20 mouse cellular contexts compared by ENCODE assay signal in genomic region chr4:103841126-103841525, GRCm38 (mm10).
DNase-seq lines count a peak whose midpoint lies in the region; ATAC-seq and TF ChIP-seq lines count a peak whose summit lies in the region.
"Had no signal": no experiment of that assay in that cellular context is flagged by ENCODE, and none has a peak within 500 bp of the region (broad histone marks: within the 10 kb centered on the region; RNA-seq: fewer than 3 reads in every experiment).

No protein-coding gene starts in this region.

- no peak overlapping the region for H3K4me2 ChIP-seq in liver, embryonic 11.5 days
- H3K4me2 ChIP-seq: forebrain, embryonic 13.5 days; heart, embryonic 12.5 days; hindbrain, embryonic 12.5 days had no signal

- H3K4me1 ChIP-seq in liver, adult 2 months (ENCODE audit: control insufficient read depth, insufficient read depth, low read length), result no peaks in the 10 kb centered on the region
- no peaks in the 10 kb centered on the region for H3K4me1 ChIP-seq in liver, embryonic 11.5 days (replicated peaks; ENCODE audit: control insufficient read depth, insufficient read depth, low read length)
- H3K4me1 ChIP-seq: heart, embryonic 12.5 days had no signal

- no peaks in the 10 kb centered on the region for H3K9me3 ChIP-seq in liver, embryonic 11.5 days (ENCODE audit: control insufficient read depth, low read length)
- H3K9me3 ChIP-seq: embryonic facial prominence, embryonic 10.5 days; forebrain, embryonic 13.5 days; heart, embryonic 12.5 days; hindbrain, embryonic 12.5 days had no signal

- no peak for ATAC-seq in liver, embryonic 11.5 days (replicated peaks; ENCODE audit: low FRiP score)
- ATAC-seq: forebrain, embryonic 13.5 days; forebrain, postnatal 0 days; hindbrain, embryonic 16.5 days; Patski had no signal

- no peaks in the 10 kb centered on the region for H3K27me3 ChIP-seq in liver, adult 2 months (ENCODE audit: control insufficient read depth, insufficient read depth, low read length)
- no peaks in the 10 kb centered on the region for H3K27me3 ChIP-seq in liver, embryonic 11.5 days (replicated peaks; ENCODE audit: control insufficient read depth, insufficient read depth, low read length)
- H3K27me3 ChIP-seq: CH12.LX; forebrain, embryonic 13.5 days; heart, embryonic 12.5 days; hindbrain, embryonic 12.5 days; Patski had no signal

- WGBS in liver, adult 2 months, result 24% methylated on average over 7 of the region's 7 CpGs
- WGBS in liver, embryonic 11.5 days, result 59% methylated on average over 7 of the region's 7 CpGs

- no peak for TF ChIP-seq CTCF in liver, adult 2 months (IDR thresholded peaks at IDR 0.05; ENCODE audit: low read depth, low read length)

- no peaks in the 10 kb centered on the region for H3K36me3 ChIP-seq in liver, adult 2 months (ENCODE audit: control insufficient read depth, insufficient read depth, low read length)
- H3K36me3 ChIP-seq in liver, embryonic 11.5 days (ENCODE audit: control insufficient read depth, insufficient read depth, low read length), result no peaks in the 10 kb centered on the region
- H3K36me3 ChIP-seq: embryonic facial prominence, embryonic 10.5 days; heart, embryonic 12.5 days; hindbrain, embryonic 12.5 days had no signal

- no peak for TF ChIP-seq POLR2A in liver, adult 2 months (IDR thresholded peaks at IDR 0.05; ENCODE audit: extremely low read depth, insufficient read depth, low read length)

- H3K9ac ChIP-seq in liver, adult 2 months (ENCODE audit: low read depth, low read length), result no peak overlapping the region
- H3K9ac ChIP-seq in liver, embryonic 11.5 days (ENCODE audit: low read depth, low read length), result no peak overlapping the region
- H3K9ac ChIP-seq: forebrain, embryonic 13.5 days; forebrain, postnatal 0 days; heart, embryonic 12.5 days; hindbrain, embryonic 12.5 days had no signal

- H3K79me2 ChIP-seq in liver, adult 2 months (ENCODE audit: control insufficient read depth, insufficient read depth, low read length), result no peaks in the 10 kb centered on the region

- intact Hi-C loops in heart, postnatal 36 days (cut with DNase I), result no loop called here

- peak; percentile 61 for DNase-seq in heart, adult 11 months
- no peak for DNase-seq in heart, postnatal 36 days
- peak; percentile 26 for DNase-seq in kidney, adult 9 months
- DNase-seq in kidney, adult 18-20 months, result no peak
- peak; percentile 56 for DNase-seq in liver, adult 2 months (ENCODE audit: extremely low read depth, low read depth, low spot score)
- no peak for DNase-seq in liver, embryonic 11.5 days (ENCODE audit: low spot score)
- DNase-seq in right cerebral cortex, postnatal 4 days, result peak; percentile 26
- DNase-seq in right cerebral cortex, adult 18-20 months, result no peak
- DNase-seq: adrenal gland, adult 2 months; adrenal gland, postnatal 25 days; cerebellum, adult 2 months; forebrain, postnatal 0 days; gastrocnemius, postnatal 14 days had no signal

- H3K4me3 ChIP-seq in liver, adult 2 months (ENCODE audit: insufficient read depth, low read depth, low read length), result no peak overlapping the region
- H3K4me3 ChIP-seq in liver, embryonic 11.5 days (ENCODE audit: low read depth, low read length), result no peak overlapping the region
- H3K4me3 ChIP-seq: embryonic facial prominence, embryonic 10.5 days; forebrain, embryonic 13.5 days; heart, embryonic 12.5 days; hindbrain, embryonic 12.5 days had no signal

- no peak overlapping the region for H3K27ac ChIP-seq in liver, adult 2 months (replicated peaks; ENCODE audit: insufficient read depth, low read depth, low read length)
- H3K27ac ChIP-seq in liver, embryonic 11.5 days (ENCODE audit: low read depth, low read length), result no peak overlapping the region
- H3K27ac ChIP-seq: embryonic facial prominence, embryonic 10.5 days; forebrain, embryonic 13.5 days; hindbrain, embryonic 12.5 days had no signal

Comparison
In these comparisons a context has a peak if more than half of its experiments do, and no peak if none do; other contexts are left out.
1. DNase-seq: peak in heart, adult 11 months (single experiment), kidney, adult 9 months (single experiment), liver, adult 2 months (single experiment) and right cerebral cortex, postnatal 4 days (single experiment); none in heart, postnatal 36 days (0 of 2), kidney, adult 18-20 months (single experiment), liver, embryonic 11.5 days (single experiment) and right cerebral cortex, adult 18-20 months (single experiment).